Mouse (Mus musculus) hindbrain, embryonic 15.5 days (tissue): ENCODE results near the gene Blvrb. TPM values are rescaled to one million over a fixed set of nuclear protein-coding genes. Genes with fewer than 3 reads are reported as not detected.

Experiments
- ATAC-seq: fragments of 200-750 bp; cut with Nextera tagmentation; 2 replicates; pipeline ENCODE4 v1.8.0; 2017; ENCODE audit warnings: low read depth, moderate number of reproducible peaks, moderate TSS enrichment; ENCODE audit not compliant: low FRiP score
- H3K27ac ChIP-seq: fragments of 300-500 bp; sonication (generic); replicated peaks from 2 replicates; pipeline ENCODE4 v1.5.1; 2015; ENCODE audit warnings: mild to moderate bottlenecking, inconsistent platforms
- H3K27me3 ChIP-seq: fragments of 300-500 bp; sonication (generic); 2 replicates; pipeline ENCODE4 v1.6.1; 2015; ENCODE audit warnings: control low read depth, inconsistent platforms
- H3K36me3 ChIP-seq: fragments of 300-500 bp; sonication (generic); 2 replicates; pipeline ENCODE4 v1.6.1; 2015; ENCODE audit warnings: control low read depth, inconsistent platforms
- H3K4me1 ChIP-seq: fragments of 300-500 bp; sonication (generic); replicated peaks from 2 replicates; pipeline ENCODE4 v1.6.1; 2015; ENCODE audit warnings: control low read depth, inconsistent platforms
- H3K4me2 ChIP-seq: fragments of 300-500 bp; sonication (generic); 2 replicates; pipeline ENCODE4 v1.6.1; 2015; ENCODE audit warnings: moderate library complexity, mild to moderate bottlenecking, inconsistent platforms
- H3K4me3 ChIP-seq: fragments of 300-500 bp; sonication (generic); 2 replicates; pipeline ENCODE4 v1.5.1; 2015; ENCODE audit warnings: mild to moderate bottlenecking, inconsistent platforms
- H3K9ac ChIP-seq: fragments of 300-500 bp; sonication (generic); 2 replicates; pipeline ENCODE4 v1.6.1; 2015; ENCODE audit warnings: inconsistent platforms
- H3K9me3 ChIP-seq: fragments of 300-500 bp; sonication (generic); 2 replicates; pipeline ENCODE4 v1.6.1; 2016; ENCODE audit warnings: control low read depth, inconsistent platforms
- WGBS: fragments of 180-500 bp; shearing (Covaris S2); methylation state at CpG from one replicate; pipeline ENCODE4 v1.1.7; 2015; 5-methylcytosine and 5-hydroxymethylcytosine counted together
- polyA plus RNA-seq: library from polyadenylated mRNA; unstranded; fragments of >200 nt; fragmentation: Nextera tagmentation; extraction: Ambion mirVana; gene quantifications from 2 replicates; pipeline ENCODE4 v1.2.1, GENCODE M21; 2015

Blvrb gene
- polyA plus RNA-seq, 1 experiment from 2014 or later, result 20.2 TPM

DNA sequence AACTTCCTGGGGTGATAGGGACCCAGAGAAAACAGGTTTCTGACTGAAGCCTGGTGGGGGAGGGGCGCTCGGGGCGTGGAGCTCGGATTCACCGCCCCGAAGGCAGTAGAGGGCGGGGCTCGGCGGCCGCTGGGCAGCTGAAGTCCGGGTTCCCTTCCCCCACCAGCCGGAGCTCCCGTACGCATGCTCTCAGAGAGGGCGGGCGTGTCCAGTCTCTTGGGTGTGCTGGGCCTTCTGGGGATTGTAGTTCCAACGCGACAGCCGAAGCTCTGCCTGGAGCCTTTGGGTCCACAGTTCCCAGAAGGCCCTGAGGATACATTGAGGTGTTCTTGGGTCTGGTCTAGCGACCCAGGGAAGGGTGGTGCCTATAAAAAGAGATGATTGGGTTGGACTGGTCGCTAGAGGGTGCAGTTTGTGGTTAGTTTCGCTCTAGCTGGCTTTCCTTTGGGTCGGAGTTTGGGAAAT, 26.7 kb downstream of the Blvrb start:
- H3K36me3 ChIP-seq, result peaks cover 3% of the 10 kb centered on the region; the same call in 1 of the 2 replicates
- H3K4me1 ChIP-seq, result peaks cover 3% of the 10 kb centered on the region
- H3K4me2 ChIP-seq, result peak overlapping the region; percentile 88
- ATAC-seq, result peak; percentile 94
- peak overlapping the region; percentile 83 for H3K27ac ChIP-seq
- no peaks in the 10 kb centered on the region for H3K27me3 ChIP-seq
- peak overlapping the region; percentile 44 for H3K9ac ChIP-seq
- under 1% methylated on average over 22 of the region's 23 CpGs for WGBS
- peak overlapping the region; percentile 52 for H3K4me3 ChIP-seq
- no peaks in the 10 kb centered on the region for H3K9me3 ChIP-seq

- no peak overlapping the region for H3K9ac ChIP-seq
- H3K4me2 ChIP-seq, result peak overlapping the region; percentile 88; the same call in 1 of the 2 replicates
- H3K9me3 ChIP-seq, result no peaks in the 10 kb centered on the region
- H3K27ac ChIP-seq, result no peak overlapping the region
- no peaks in the 10 kb centered on the region for H3K27me3 ChIP-seq
- no peak overlapping the region for H3K4me3 ChIP-seq
- peaks cover 3% of the 10 kb centered on the region; the same call in 1 of the 2 replicates for H3K36me3 ChIP-seq
- ATAC-seq, result no peak
- WGBS, result 98% methylated on average over 2 of the region's 2 CpGs
- peaks cover 3% of the 10 kb centered on the region for H3K4me1 ChIP-seq
Observed at GRCm38 (mm10) chr7:27475596-27475995, 27.8 kb downstream of the Blvrb start.

GRCm38 (mm10) chr7:27476098-27476635, 28.4 kb downstream of the Blvrb start:
- ATAC-seq, result no peak
- 96% methylated on average over 14 of the region's 14 CpGs for WGBS
- Histone ChIP-seq H3K9me3 (no peaks in the 10 kb centered on the region), H3K4me1 (peaks cover 7% of the 10 kb centered on the region), H3K4me3 (no peak overlapping the region), H3K27me3 (no peaks in the 10 kb centered on the region), H3K9ac (no peak overlapping the region), H3K4me2 (no peak overlapping the region), H3K27ac (no peak overlapping the region), H3K36me3 (peaks cover 3% of the 10 kb centered on the region; the same call in 1 of the 2 replicates)

GRCm38 (mm10) chr7:27478561-27478960, 30.8 kb downstream of the Blvrb start:
- 88% methylated on average over 7 of the region's 7 CpGs for WGBS

GRCm38 (mm10) chr7:27479750-27480149, 32.0 kb downstream of the Blvrb start:
- no peak overlapping the region for H3K4me3 ChIP-seq
- ATAC-seq, result no peak
- no peaks in the 10 kb centered on the region for H3K27me3 ChIP-seq
- H3K9ac ChIP-seq, result no peak overlapping the region
- peaks cover 12% of the 10 kb centered on the region for H3K4me1 ChIP-seq
- H3K9me3 ChIP-seq, result no peaks in the 10 kb centered on the region
- 89% methylated on average over 1 of the region's 1 CpGs for WGBS
- no peak overlapping the region for H3K4me2 ChIP-seq
- H3K36me3 ChIP-seq, result peaks cover 3% of the 10 kb centered on the region; the same call in 1 of the 2 replicates
- H3K27ac ChIP-seq, result no peak overlapping the region

More at GRCm38 (mm10) chr7:27478561-27478960, 30.8 kb downstream of the Blvrb start:
- H3K27ac ChIP-seq, result no peak overlapping the region
- H3K9ac ChIP-seq, result no peak overlapping the region
- H3K36me3 ChIP-seq, result peaks cover 3% of the 10 kb centered on the region; the same call in 1 of the 2 replicates
- no peak for ATAC-seq
- H3K9me3 ChIP-seq, result no peaks in the 10 kb centered on the region
- no peaks in the 10 kb centered on the region for H3K27me3 ChIP-seq
- no peak overlapping the region for H3K4me3 ChIP-seq
- H3K4me2 ChIP-seq, result no peak overlapping the region
- peaks cover 12% of the 10 kb centered on the region for H3K4me1 ChIP-seq

GRCm38 (mm10) chr7:27480506-27480905, 32.7 kb downstream of the Blvrb start:
- Histone ChIP-seq H3K27me3 (no peaks in the 10 kb centered on the region), H3K9ac (no peak overlapping the region), H3K4me1 (peaks cover 12% of the 10 kb centered on the region), H3K36me3 (peaks cover 3% of the 10 kb centered on the region; the same call in 1 of the 2 replicates), H3K4me3 (no peak overlapping the region), H3K27ac (0 out of 2 replicates have a peak overlapping the region, but pooled peaks have one; percentile 44), H3K4me2 (peak overlapping the region; percentile 72; the same call in 1 of the 2 replicates), H3K9me3 (no peaks in the 10 kb centered on the region)
- no peak for ATAC-seq
- 82% methylated on average over 3 of the region's 3 CpGs for WGBS

- peak overlapping the region; percentile 41 for H3K9ac ChIP-seq
- no peaks in the 10 kb centered on the region for H3K9me3 ChIP-seq
- H3K4me2 ChIP-seq, result peak overlapping the region; percentile 72
- no peaks in the 10 kb centered on the region for H3K27me3 ChIP-seq
- peak overlapping the region; percentile 31 for H3K4me3 ChIP-seq
- 13% methylated on average over 11 of the region's 11 CpGs for WGBS
- peaks cover 3% of the 10 kb centered on the region; the same call in 1 of the 2 replicates for H3K36me3 ChIP-seq
- no peak for ATAC-seq
- peak overlapping the region; percentile 68 for H3K27ac ChIP-seq
- peaks cover 13% of the 10 kb centered on the region for H3K4me1 ChIP-seq
Observed at GRCm38 (mm10) chr7:27480927-27481626, 33.3 kb downstream of the Blvrb start.

DNA sequence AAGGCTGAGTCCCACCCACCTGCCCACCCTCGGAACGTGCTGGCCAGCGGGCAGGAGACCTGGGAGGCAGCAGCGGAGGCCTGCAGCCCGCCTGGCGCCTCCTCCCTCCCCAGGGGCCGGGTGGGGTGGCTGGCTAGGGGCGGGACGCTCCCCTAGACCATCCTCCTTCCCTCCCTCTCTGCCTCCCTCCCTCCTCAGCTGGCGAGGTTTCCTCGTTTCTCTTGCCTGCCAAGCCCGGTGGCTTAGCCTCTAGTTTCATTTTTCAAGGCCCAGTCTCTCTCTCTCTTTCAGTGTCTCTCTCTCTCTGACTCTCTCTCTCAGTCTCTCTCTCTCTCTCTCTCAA, 33.8 kb downstream of the Blvrb start:
- H3K4me3 ChIP-seq, result peak overlapping the region; percentile 31
- H3K9me3 ChIP-seq, result no peaks in the 10 kb centered on the region
- H3K4me2 ChIP-seq, result peak overlapping the region; percentile 72
- H3K27me3 ChIP-seq, result no peaks in the 10 kb centered on the region
- ATAC-seq, result peak; percentile 80
- 3% methylated on average over 8 of the region's 12 CpGs for WGBS
- peaks cover 17% of the 10 kb centered on the region for H3K4me1 ChIP-seq
- H3K36me3 ChIP-seq, result peaks cover 3% of the 10 kb centered on the region; the same call in 1 of the 2 replicates
- H3K9ac ChIP-seq, result peak overlapping the region; percentile 41
- peak overlapping the region; percentile 68 for H3K27ac ChIP-seq

GRCm38 (mm10) chr7:27483860-27484259, 36.1 kb downstream of the Blvrb start:
- H3K9ac ChIP-seq, result no peak overlapping the region
- H3K4me1 ChIP-seq, result peaks cover 29% of the 10 kb centered on the region
- H3K4me2 ChIP-seq, result no peak overlapping the region
- no peak for ATAC-seq
- H3K4me3 ChIP-seq, result no peak overlapping the region
- no peaks in the 10 kb centered on the region for H3K9me3 ChIP-seq
- no peaks in the 10 kb centered on the region for H3K36me3 ChIP-seq
- no peak overlapping the region for H3K27ac ChIP-seq
- no peaks in the 10 kb centered on the region for H3K27me3 ChIP-seq
- WGBS, result 89% methylated on average over 4 of the region's 4 CpGs

GRCm38 (mm10) chr7:27486102-27486769, 38.5 kb downstream of the Blvrb start:
- no peaks in the 10 kb centered on the region for H3K36me3 ChIP-seq
- peaks cover 30% of the 10 kb centered on the region for H3K4me1 ChIP-seq
- peak overlapping the region; percentile 28 for H3K9ac ChIP-seq
- peak overlapping the region; percentile 70 for H3K4me3 ChIP-seq
- H3K9me3 ChIP-seq, result no peaks in the 10 kb centered on the region
- peak overlapping the region; percentile 70 for H3K4me2 ChIP-seq
- peak overlapping the region; percentile 88 for H3K27ac ChIP-seq
- peak; percentile 16 for ATAC-seq
- WGBS, result 7% methylated on average over 13 of the region's 13 CpGs
- H3K27me3 ChIP-seq, result no peaks in the 10 kb centered on the region

- peak within 1 kb of the TSS; percentile 70 for H3K4me2 ChIP-seq
- peaks cover 23% of the 10 kb centered on the region for H3K4me1 ChIP-seq
- peak within 1 kb of the TSS; percentile 70 for H3K4me3 ChIP-seq
- H3K27ac ChIP-seq, result peak within 1 kb of the TSS; percentile 88
- WGBS, result under 1% methylated on average over 80 of the region's 80 CpGs
- H3K27me3 ChIP-seq, result no peaks in the 10 kb centered on the region
- peak within 1 kb of the TSS; percentile 70 for H3K9ac ChIP-seq
- no peaks in the 10 kb centered on the region for H3K9me3 ChIP-seq
- no peaks in the 10 kb centered on the region for H3K36me3 ChIP-seq
- ATAC-seq, result peak; percentile 98
Observed at GRCm38 (mm10) chr7:27486770-27487697, 39.3 kb downstream of the Blvrb start, which contains the start of gene Sertad1. TSS of gene Sertad1 (plus strand) at chr7:27486910.
